Mouse (Mus musculus): Measurements from ENCODE around the gene Slc39a11. TPM values are rescaled to one million over a fixed set of nuclear protein-coding genes. Genes with fewer than 3 reads are reported as not detected.
A peak's percentile ranks its signal among the peaks of the same experiment; 100 is the strongest.

Slc39a11 gene
- polyA plus RNA-seq, 1 experiment from 2014 or later: 20.1 TPM

DNA sequence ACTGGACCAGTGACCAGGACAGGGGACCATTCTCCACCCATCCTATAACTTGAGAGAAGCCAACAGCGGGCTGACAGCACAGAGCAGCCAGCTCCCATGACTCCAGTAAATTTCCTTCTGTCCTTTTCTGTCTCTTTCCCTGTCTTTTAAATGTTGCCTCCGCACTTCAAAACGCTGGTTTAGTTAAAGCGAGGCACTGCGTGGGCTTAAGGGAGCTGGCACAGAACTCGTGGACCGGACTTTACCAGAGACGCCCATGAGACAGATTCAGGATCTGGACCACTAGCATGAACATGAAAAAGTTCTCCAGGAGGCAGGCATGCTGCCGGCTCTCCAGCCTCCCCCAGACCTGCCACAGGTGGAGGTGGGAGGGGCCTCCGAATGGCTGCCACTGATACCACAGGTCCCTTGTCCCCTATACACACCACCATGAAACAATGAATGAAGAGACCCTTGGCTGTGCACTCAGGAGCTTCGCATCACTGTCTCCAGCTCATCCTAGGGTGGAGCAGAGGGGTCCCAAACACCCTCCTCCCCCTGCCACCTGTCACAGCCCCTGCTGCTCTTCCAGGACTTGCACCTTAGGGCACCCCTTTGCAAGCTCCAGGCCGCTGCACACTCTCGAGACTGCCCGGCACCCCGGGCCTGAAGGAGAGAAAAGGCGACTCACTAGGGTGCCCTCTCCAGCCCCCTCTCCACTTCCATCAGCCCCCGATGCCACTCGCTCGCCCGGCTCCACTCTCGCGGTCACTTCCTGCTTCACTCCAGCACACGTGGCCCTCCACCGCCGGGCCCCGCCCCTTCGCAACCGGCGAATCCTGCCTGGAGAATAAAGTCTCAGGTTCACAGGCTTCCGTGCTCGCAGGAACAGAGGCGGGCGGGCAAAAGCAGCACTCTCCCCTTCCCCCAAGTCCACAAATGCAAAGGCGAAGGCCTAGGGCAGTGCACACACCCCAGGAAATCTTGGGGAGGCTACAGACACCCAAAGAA, 84.6 kb downstream of the Slc39a11 start:
- H3K36me3 ChIP-seq (ENCODE audit: control insufficient read depth, insufficient read depth, low read length): no peaks in the 10 kb centered on the region
- peak overlapping the region; percentile 79 for H3K4me2 ChIP-seq (replicated peaks; ENCODE audit: low read depth, low read length)
- peak overlapping the region; percentile 48 for H3K4me3 ChIP-seq (ENCODE audit: low read depth, low read length)
- no peak overlapping the region for H3K27ac ChIP-seq (ENCODE audit: low read depth, low read length)
- DNase-seq (ENCODE audit: low spot score) (peak; percentile 92), ATAC-seq (ENCODE audit: low FRiP score) (peak; percentile 87)
- no peaks in the 10 kb centered on the region for H3K9me3 ChIP-seq (ENCODE audit: control insufficient read depth, low read length)
- WGBS: 9% methylated on average over 30 of the region's 34 CpGs
- peak overlapping the region; percentile 65 for H3K9ac ChIP-seq (ENCODE audit: low read depth, low read length)
- H3K4me1 ChIP-seq (replicated peaks; ENCODE audit: control insufficient read depth, insufficient read depth, low read length): 0 out of 2 replicates have a peak, but pooled peaks cover 2% of the 10 kb centered on the region
- H3K27me3 ChIP-seq (ENCODE audit: control insufficient read depth, insufficient read depth, low read length): no peaks in the 10 kb centered on the region

DNA sequence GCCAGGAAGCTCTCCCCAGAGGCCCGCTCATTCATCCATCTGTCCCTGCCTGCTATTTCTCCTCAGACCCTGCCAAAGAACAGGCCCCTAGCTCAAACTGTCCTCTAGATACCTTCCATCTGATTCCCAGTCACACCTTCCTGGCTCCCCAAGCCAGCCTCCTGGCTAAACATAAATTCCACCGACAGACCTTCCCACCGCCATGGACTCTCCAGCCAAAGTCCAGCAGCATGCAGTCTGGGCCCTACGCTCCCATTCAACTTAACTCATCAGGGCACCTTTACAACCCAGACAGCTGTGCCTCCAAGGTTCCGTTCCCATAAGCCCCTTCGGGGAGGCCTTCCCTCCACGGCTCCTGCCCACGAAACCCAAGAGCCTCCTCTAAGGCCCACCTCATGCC, 87.6 kb downstream of the Slc39a11 start:
- Histone ChIP-seq H3K4me2 (replicated peaks; ENCODE audit: low read depth, low read length) (no peak overlapping the region), H3K27me3 (ENCODE audit: control insufficient read depth, insufficient read depth, low read length) (no peaks in the 10 kb centered on the region), H3K27ac (ENCODE audit: low read depth, low read length) (no peak overlapping the region), H3K9ac (ENCODE audit: low read depth, low read length) (no peak overlapping the region), H3K4me1 (replicated peaks; ENCODE audit: control insufficient read depth, insufficient read depth, low read length) (no peaks in the 10 kb centered on the region), H3K36me3 (ENCODE audit: control insufficient read depth, insufficient read depth, low read length) (no peaks in the 10 kb centered on the region), H3K9me3 (ENCODE audit: control insufficient read depth, low read length) (no peaks in the 10 kb centered on the region), H3K4me3 (ENCODE audit: low read depth, low read length) (no peak overlapping the region)
- ATAC-seq (ENCODE audit: low FRiP score): no peak
- WGBS: 91% methylated on average over 8 of the region's 8 CpGs
- no peak for DNase-seq (ENCODE audit: low spot score)

DNA sequence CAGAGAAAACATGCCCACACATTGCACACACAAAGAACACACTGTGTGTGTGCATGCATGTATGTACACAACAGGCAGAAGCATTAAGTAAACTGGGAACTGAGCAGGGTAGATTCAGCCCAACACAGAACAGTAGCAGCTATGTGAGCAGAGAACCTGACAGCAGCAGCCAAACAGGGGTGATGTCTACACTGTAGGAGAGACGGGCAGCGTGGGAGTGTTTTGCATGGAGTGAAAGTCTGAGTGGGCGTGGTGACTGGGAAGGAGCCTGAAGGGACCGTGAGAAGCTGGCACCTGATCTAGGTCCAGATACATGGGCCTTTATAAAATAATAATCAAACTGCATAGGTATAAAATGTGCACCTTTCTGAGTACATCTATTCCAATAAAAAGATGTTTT, 89.7 kb downstream of the Slc39a11 start:
- no peak overlapping the region for H3K27ac ChIP-seq (ENCODE audit: low read depth, low read length)
- ATAC-seq (ENCODE audit: low FRiP score) (no peak), DNase-seq (ENCODE audit: low spot score) (no peak)
- H3K36me3 ChIP-seq (ENCODE audit: control insufficient read depth, insufficient read depth, low read length): no peaks in the 10 kb centered on the region
- H3K27me3 ChIP-seq (ENCODE audit: control insufficient read depth, insufficient read depth, low read length): no peaks in the 10 kb centered on the region
- H3K4me1 ChIP-seq (replicated peaks; ENCODE audit: control insufficient read depth, insufficient read depth, low read length): no peaks in the 10 kb centered on the region
- H3K9me3 ChIP-seq (ENCODE audit: control insufficient read depth, low read length): no peaks in the 10 kb centered on the region
- no peak overlapping the region for H3K4me2 ChIP-seq (replicated peaks; ENCODE audit: low read depth, low read length)
- no peak overlapping the region for H3K9ac ChIP-seq (ENCODE audit: low read depth, low read length)
- 79% methylated on average over 4 of the region's 4 CpGs for WGBS
- H3K4me3 ChIP-seq (ENCODE audit: low read depth, low read length): no peak overlapping the region

GRCm38 (mm10) chr11:113558505-113558904, 91.4 kb downstream of the Slc39a11 start:
- Histone ChIP-seq H3K9me3 (ENCODE audit: control insufficient read depth, low read length) (no peaks in the 10 kb centered on the region), H3K27me3 (ENCODE audit: control insufficient read depth, insufficient read depth, low read length) (no peaks in the 10 kb centered on the region), H3K4me1 (replicated peaks; ENCODE audit: control insufficient read depth, insufficient read depth, low read length) (no peaks in the 10 kb centered on the region), H3K27ac (ENCODE audit: low read depth, low read length) (no peak overlapping the region), H3K9ac (ENCODE audit: low read depth, low read length) (no peak overlapping the region), H3K36me3 (ENCODE audit: control insufficient read depth, insufficient read depth, low read length) (no peaks in the 10 kb centered on the region), H3K4me2 (replicated peaks; ENCODE audit: low read depth, low read length) (no peak overlapping the region), H3K4me3 (ENCODE audit: low read depth, low read length) (no peak overlapping the region)
- ATAC-seq (ENCODE audit: low FRiP score) (no peak), DNase-seq (ENCODE audit: low spot score) (no peak)
- WGBS: 63% methylated on average over 12 of the region's 12 CpGs

- WGBS: 85% methylated on average over 12 of the region's 12 CpGs
- no peak for ATAC-seq (ENCODE audit: low FRiP score)
- 0 out of 2 replicates have a peak, but pooled peaks cover 2% of the 10 kb centered on the region for H3K4me1 ChIP-seq (replicated peaks; ENCODE audit: control insufficient read depth, insufficient read depth, low read length)
- no peak overlapping the region for H3K4me2 ChIP-seq (replicated peaks; ENCODE audit: low read depth, low read length)
- H3K27ac ChIP-seq (ENCODE audit: low read depth, low read length): no peak overlapping the region
- H3K4me3 ChIP-seq (ENCODE audit: low read depth, low read length): no peak overlapping the region
- no peaks in the 10 kb centered on the region for H3K36me3 ChIP-seq (ENCODE audit: control insufficient read depth, insufficient read depth, low read length)
- H3K27me3 ChIP-seq (ENCODE audit: control insufficient read depth, insufficient read depth, low read length): no peaks in the 10 kb centered on the region
- no peak overlapping the region for H3K9ac ChIP-seq (ENCODE audit: low read depth, low read length)
- H3K9me3 ChIP-seq (ENCODE audit: control insufficient read depth, low read length): no peaks in the 10 kb centered on the region
- DNase-seq (ENCODE audit: low spot score): no peak
Measured at GRCm38 (mm10) chr11:113556142-113556541, 93.7 kb downstream of the Slc39a11 start.

DNA sequence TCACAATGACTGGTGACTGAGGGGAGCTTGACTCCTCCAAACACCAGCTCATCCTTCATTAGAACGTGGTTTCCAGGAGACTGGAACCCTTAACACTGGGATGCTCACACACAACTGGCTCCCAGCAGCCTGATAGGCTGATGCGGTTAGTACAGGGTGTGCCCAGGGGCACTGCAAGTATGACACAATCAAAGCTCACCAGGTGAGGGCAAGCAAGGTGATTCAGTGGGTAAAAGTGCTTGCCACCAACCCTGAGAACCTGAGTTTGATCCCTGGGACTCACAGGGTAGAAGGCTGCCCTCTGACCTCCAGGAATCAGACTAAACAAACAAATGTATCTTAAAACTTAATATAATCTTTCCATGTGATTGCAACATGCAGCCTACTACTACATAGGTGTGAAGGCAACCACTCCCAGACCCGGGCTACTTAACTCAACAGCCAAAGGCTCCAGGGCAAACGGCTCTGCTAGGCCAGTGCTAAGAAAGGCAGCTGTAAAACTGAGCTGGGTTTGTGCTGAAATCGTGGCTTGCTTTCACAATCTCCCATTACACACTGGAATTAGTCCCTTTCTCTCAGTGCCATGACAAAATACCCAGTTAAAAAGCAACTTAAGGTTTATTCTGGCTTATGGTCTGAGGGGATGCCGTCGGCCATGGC, 95.0 kb downstream of the Slc39a11 start:
- Histone ChIP-seq H3K27me3 (ENCODE audit: control insufficient read depth, insufficient read depth, low read length) (no peaks in the 10 kb centered on the region), H3K36me3 (ENCODE audit: control insufficient read depth, insufficient read depth, low read length) (no peaks in the 10 kb centered on the region), H3K4me3 (ENCODE audit: low read depth, low read length) (no peak overlapping the region), H3K4me2 (replicated peaks; ENCODE audit: low read depth, low read length) (no peak overlapping the region), H3K4me1 (replicated peaks; ENCODE audit: control insufficient read depth, insufficient read depth, low read length) (0 out of 2 replicates have a peak, but pooled peaks cover 2% of the 10 kb centered on the region), H3K27ac (ENCODE audit: low read depth, low read length) (no peak overlapping the region), H3K9me3 (ENCODE audit: control insufficient read depth, low read length) (no peaks in the 10 kb centered on the region), H3K9ac (ENCODE audit: low read depth, low read length) (no peak overlapping the region)
- 89% methylated on average over 7 of the region's 7 CpGs for WGBS
- ATAC-seq (ENCODE audit: low FRiP score) (no peak), DNase-seq (ENCODE audit: low spot score) (no peak)

DNA sequence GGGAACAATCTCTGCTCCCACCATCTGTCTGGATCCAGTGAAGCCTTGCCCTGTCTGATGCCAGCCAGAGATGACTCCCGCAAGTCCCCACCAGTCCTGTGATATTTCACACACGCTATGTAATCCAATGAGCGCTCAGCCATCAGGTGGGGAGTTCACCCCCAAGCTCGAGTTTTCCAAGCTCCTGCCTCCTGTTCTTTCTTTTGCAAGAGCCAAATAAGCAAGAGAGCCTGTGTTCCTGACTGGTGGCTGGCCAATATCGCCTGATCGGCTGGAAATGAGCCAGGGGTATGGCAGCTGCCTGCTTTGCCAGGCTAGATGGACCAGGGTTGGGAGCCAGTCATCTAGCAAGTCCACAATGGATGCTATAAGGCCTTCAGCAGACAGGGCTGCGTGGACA, 95.7 kb downstream of the Slc39a11 start:
- Histone ChIP-seq H3K27ac (ENCODE audit: low read depth, low read length) (no peak overlapping the region), H3K27me3 (ENCODE audit: control insufficient read depth, insufficient read depth, low read length) (no peaks in the 10 kb centered on the region), H3K4me1 (replicated peaks; ENCODE audit: control insufficient read depth, insufficient read depth, low read length) (0 out of 2 replicates have a peak, but pooled peaks cover 2% of the 10 kb centered on the region), H3K36me3 (ENCODE audit: control insufficient read depth, insufficient read depth, low read length) (no peaks in the 10 kb centered on the region), H3K4me2 (replicated peaks; ENCODE audit: low read depth, low read length) (no peak overlapping the region), H3K9me3 (ENCODE audit: control insufficient read depth, low read length) (no peaks in the 10 kb centered on the region), H3K9ac (ENCODE audit: low read depth, low read length) (no peak overlapping the region), H3K4me3 (ENCODE audit: low read depth, low read length) (no peak overlapping the region)
- 89% methylated on average over 7 of the region's 7 CpGs for WGBS
- ATAC-seq (ENCODE audit: low FRiP score): no peak
- DNase-seq (ENCODE audit: low spot score): no peak

GRCm38 (mm10) chr11:113553605-113554004, 96.3 kb downstream of the Slc39a11 start:
- Histone ChIP-seq H3K27ac (ENCODE audit: low read depth, low read length) (no peak overlapping the region), H3K27me3 (ENCODE audit: control insufficient read depth, insufficient read depth, low read length) (no peaks in the 10 kb centered on the region), H3K9ac (ENCODE audit: low read depth, low read length) (no peak overlapping the region), H3K4me2 (replicated peaks; ENCODE audit: low read depth, low read length) (no peak overlapping the region), H3K4me3 (ENCODE audit: low read depth, low read length) (no peak overlapping the region), H3K9me3 (ENCODE audit: control insufficient read depth, low read length) (no peaks in the 10 kb centered on the region), H3K4me1 (replicated peaks; ENCODE audit: control insufficient read depth, insufficient read depth, low read length) (0 out of 2 replicates have a peak, but pooled peaks cover 2% of the 10 kb centered on the region), H3K36me3 (ENCODE audit: control insufficient read depth, insufficient read depth, low read length) (no peaks in the 10 kb centered on the region)
- WGBS: 89% methylated on average over 13 of the region's 13 CpGs
- no peak for ATAC-seq (ENCODE audit: low FRiP score)
- no peak for DNase-seq (ENCODE audit: low spot score)

All from hindbrain, embryonic 11.5 days (tissue).